Mouse (Mus musculus) lung, postnatal 0 days (tissue): Measurements from ENCODE around the gene Apbb1.

ENCODE experiments used
- CTCF ChIP-seq: IDR thresholded peaks from 2 replicates; pipeline ENCODE4 v1.5.1; 2016; ENCODE audit warnings: antibody characterized with exemption, mild to moderate bottlenecking
- EP300 ChIP-seq: IDR thresholded peaks from 2 replicates; pipeline ENCODE4 v1.6.1; 2016; ENCODE audit warnings: antibody characterized with exemption, mild to moderate bottlenecking, control low read depth

- TF ChIP-seq CTCF (no peak), EP300 (no peak)
Measured at GRCm38 (mm10) chr7:105565071-105565836, 16.2 kb downstream of the Apbb1 start.
